Mouse (Mus musculus) retina, adult 2 months (tissue): ENCODE results near the gene Sema5a.
"Not testable (repeated sequence)": the region's sequence is repeated elsewhere in the genome, so short reads cannot be mapped to it uniquely, and the experiment has no call there.

Source experiments
- DNase-seq: peaks from one replicate; pipeline ENCODE4 v3.0.0-alpha.2; 2012; ENCODE audit warnings: low read depth, low spot score

Sema5a gene

GRCm38 (mm10) chr15:32244344-32244955 lies at the start of gene Sema5a:
TSS of gene Sema5a (plus strand) at chr15:32244810.
- no peak for DNase-seq

GRCm38 (mm10) chr15:32198076-32198475 lies 46.5 kb upstream of the Sema5a start:
- DNase-seq = no peak

GRCm38 (mm10) chr15:32198561-32198960 lies 46.0 kb upstream of the Sema5a start:
- DNase-seq = no peak

- DNase-seq = no peak
Measured at GRCm38 (mm10) chr15:32203242-32203641, 41.4 kb upstream of the Sema5a start.

GRCm38 (mm10) chr15:32204908-32205307 lies 39.7 kb upstream of the Sema5a start:
- no peak for DNase-seq

GRCm38 (mm10) chr15:32214687-32215086 lies 29.9 kb upstream of the Sema5a start:
- not testable (repeated sequence) for DNase-seq

- no peak for DNase-seq
Measured at GRCm38 (mm10) chr15:32223028-32223427, 21.6 kb upstream of the Sema5a start.

- no peak for DNase-seq
Measured at GRCm38 (mm10) chr15:32225394-32225793, 19.2 kb upstream of the Sema5a start.

GRCm38 (mm10) chr15:32226381-32226780 lies 18.2 kb upstream of the Sema5a start:
- DNase-seq = no peak

- DNase-seq = no peak
Measured at GRCm38 (mm10) chr15:32226888-32227395, 17.7 kb upstream of the Sema5a start.

- DNase-seq = no peak
Measured at GRCm38 (mm10) chr15:32230066-32230465, 14.5 kb upstream of the Sema5a start.

GRCm38 (mm10) chr15:32232189-32232588 lies 12.4 kb upstream of the Sema5a start:
- DNase-seq = no peak

GRCm38 (mm10) chr15:32232666-32233141 lies 11.9 kb upstream of the Sema5a start:
- not testable (repeated sequence) for DNase-seq

- DNase-seq = no peak
Measured at GRCm38 (mm10) chr15:32233451-32233850, 11.2 kb upstream of the Sema5a start.

GRCm38 (mm10) chr15:32239099-32239498 lies 5.5 kb upstream of the Sema5a start:
- DNase-seq = no peak

- DNase-seq = no peak
Measured at GRCm38 (mm10) chr15:32240159-32240558, 4.5 kb upstream of the Sema5a start.

- no peak for DNase-seq
Measured at GRCm38 (mm10) chr15:32241666-32242065, 2.9 kb upstream of the Sema5a start.

- DNase-seq = no peak
Measured at GRCm38 (mm10) chr15:32243096-32243785, 1.4 kb upstream of the Sema5a start.

- no peak for DNase-seq
Measured at GRCm38 (mm10) chr15:32243824-32244223, 786 bp upstream of the Sema5a start.

GRCm38 (mm10) chr15:32244956-32245836 lies 586 bp downstream of the Sema5a start:
- no peak for DNase-seq

GRCm38 (mm10) chr15:32245837-32246670 lies 1.4 kb downstream of the Sema5a start:
- peak; percentile 26 for DNase-seq
